Mouse (Mus musculus) thymus, postnatal 36 days (tissue): ENCODE results near the gene Nanos2.
A peak's percentile ranks its signal among the peaks of the same experiment; 100 is the strongest.

ENCODE experiments used
- DNase-seq, 2 experiments: peaks; one replicate each; pipeline ENCODE4 v3.0.0; 2022; ENCODE audit warnings: mixed read lengths in 2 of 2

Gene Nanos2

DNA sequence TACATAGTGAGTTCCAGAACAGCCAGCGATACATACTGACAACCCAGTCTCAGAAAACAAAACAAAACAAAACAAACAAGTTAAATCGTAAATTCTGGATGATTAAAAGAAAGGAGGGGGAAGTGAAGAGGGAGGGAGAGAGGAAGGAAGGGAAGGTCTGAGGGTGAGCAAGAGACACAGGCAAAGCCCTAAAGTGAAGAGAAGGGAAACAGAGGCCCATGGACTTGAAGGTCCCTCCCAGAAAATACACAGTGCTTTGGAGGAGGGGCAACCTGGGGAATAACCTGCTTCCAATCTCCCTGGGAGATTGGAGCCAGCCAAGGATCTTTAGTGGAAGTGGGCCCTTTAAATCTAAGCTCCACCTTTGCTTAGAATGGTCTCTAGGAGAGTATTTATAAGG lies at the start of gene Nanos2:
TSS of gene Nanos2 (plus strand) at position 301 of the 400 bp plus-strand sequence.
- no peak for DNase-seq

DNA sequence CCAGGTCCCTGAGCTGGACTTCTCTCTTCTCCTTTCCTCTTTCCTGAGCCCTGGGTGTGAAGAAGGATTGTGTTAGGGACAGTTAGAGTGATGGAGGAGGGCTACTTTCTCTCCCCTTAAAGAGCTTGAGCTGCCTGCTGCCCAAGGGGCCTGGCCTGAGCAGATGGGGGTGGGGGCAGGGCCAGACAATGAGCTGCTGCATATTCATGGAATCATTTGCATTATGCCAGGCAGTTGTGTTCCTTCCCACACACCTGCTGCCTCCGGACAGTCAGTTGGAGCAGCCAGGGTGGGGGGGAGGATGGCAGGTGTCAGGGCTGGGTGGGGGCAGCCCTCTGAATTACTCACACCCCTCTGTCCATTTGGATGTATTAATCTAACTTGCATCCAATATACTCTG lies 44.8 kb upstream of the Nanos2 start:
- DNase-seq: no peak

GRCm38 (mm10) chr7:18942815-18943214 lies 44.4 kb upstream of the Nanos2 start:
- DNase-seq: no peak

GRCm38 (mm10) chr7:18948151-18948550 lies 39.0 kb upstream of the Nanos2 start:
- no peak for DNase-seq

DNA sequence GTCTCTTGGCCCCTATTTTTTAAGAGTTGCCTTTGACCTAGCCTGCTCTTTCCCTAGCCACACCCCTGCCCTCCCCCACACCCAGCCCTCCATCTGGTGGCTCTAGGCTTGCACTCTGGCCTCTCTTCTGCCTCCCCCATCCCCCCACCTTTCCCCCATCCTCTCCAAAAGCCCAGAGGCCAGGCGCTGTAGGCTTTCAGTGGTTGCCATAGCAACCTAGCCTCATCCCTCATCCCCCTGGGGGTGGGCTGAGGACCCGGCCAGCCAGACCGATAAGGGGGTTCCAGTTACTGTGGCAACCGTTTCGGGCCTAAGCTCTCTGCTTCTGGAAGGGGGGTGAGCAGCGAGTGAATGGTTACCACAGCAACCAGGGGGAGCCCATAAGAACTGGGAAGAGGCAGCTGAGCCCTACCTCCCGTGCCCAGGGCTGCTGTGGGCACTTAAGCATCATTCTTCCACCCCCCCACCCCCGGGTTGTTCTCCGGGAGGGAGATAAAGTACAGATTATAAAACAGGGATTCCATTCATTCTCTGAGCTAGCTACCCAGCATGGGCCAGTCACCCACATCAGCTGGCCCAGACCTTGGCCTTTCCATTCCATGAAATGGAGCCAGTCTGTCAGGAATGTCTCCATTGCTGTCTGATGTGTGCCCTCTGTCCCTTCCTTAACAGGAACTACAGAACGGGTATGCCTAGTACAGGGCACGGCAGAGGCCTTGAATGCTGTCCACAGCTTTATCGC lies 37.2 kb upstream of the Nanos2 start:
- no peak for DNase-seq

DNA sequence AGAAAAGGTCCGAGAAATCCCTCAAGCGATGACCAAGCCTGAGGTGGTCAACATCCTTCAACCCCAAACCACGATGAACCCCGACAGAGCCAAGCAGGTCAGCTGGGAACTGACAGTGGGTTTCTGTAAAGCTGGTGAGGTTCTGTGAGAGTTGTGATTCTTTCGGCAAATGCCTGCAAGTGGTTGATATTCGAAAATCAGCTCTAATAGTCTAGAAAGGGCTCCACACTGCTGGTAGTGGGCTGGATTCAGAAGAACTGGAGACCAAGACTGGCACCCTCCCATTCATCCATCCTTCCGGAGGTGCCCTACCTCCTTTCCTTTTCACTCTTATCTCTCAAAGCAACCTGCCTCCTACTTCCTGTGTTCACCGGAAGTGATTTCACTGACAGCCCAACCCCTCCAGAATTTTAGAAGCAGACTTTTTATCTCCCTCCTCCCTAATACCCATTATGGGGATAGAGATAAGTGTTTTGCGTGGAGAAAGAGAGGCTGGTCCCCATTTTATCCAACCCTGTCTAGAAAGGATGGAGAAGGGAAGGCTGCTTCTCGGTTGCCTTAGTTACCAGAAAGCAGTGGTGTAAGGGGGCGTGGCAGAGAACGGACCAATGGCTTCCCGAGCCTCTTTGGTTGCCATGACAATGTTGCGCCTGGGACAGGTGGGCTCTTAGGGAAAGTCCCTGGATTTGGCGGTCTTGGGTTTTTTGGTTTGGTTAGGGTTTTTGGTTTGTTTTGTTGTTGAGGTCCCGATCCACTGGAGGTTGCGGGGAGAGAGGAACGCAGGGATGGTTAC lies 36.5 kb upstream of the Nanos2 start:
- DNase-seq: no peak

DNA sequence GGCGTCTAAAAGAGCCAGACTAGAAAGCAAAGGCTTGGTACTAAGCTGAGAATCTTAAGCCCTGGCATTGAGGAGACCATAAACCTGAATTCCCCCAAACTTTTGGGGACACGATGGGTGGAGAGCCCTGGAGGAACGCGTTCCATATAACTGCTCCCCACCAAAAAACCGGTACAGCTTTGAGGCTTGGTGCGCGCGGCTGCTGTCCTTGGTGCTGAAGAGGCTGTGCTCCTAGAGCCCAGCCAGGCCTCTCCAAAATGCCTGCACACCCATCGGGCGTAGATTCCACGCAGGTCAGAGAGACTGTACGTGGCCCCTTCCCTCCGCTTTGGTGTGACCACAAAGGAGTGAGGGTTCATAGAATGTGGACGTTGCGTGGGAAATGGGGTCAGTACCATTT lies 35.8 kb upstream of the Nanos2 start:
- peak; percentile 17 to 28 for DNase-seq

- DNase-seq: peak; percentile 6 to 13
Measured at GRCm38 (mm10) chr7:18957569-18958383, 29.4 kb upstream of the Nanos2 start.

- DNase-seq: no peak
Measured at GRCm38 (mm10) chr7:18958384-18958766, 28.8 kb upstream of the Nanos2 start.

- no peak for DNase-seq
Measured at GRCm38 (mm10) chr7:18959446-18959845, 27.8 kb upstream of the Nanos2 start.

- no peak for DNase-seq
Measured at GRCm38 (mm10) chr7:18962171-18962792, 24.9 kb upstream of the Nanos2 start.

- DNase-seq: no peak
Measured at GRCm38 (mm10) chr7:18962795-18963194, 24.4 kb upstream of the Nanos2 start.

DNA sequence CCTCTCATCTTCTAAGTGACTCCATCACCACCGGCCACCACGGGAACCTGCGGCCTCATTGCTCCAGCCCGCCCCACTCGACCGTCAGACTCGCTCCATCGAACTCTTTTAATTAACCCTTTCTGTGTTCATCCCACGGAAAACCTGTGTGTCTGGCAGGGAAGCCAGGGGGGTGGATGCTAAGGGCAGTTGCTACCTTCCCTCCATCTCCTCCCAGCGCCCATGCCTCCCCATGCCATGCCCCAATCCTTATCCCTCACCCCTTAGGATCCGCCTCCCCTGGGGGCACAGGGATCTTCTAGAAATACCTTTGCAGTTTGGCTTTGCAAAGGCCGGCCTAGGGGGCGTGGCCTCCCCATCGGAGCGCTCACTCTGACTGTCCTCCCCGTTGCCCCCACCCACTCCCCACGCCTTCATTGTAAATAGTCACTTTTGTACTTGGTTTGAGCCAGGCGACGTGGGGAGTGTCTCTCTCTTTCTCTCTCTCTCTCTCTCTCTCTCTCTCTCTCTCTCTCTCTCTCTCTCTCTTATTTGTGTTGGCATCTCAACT lies 23.8 kb upstream of the Nanos2 start:
- DNase-seq: no peak

DNA sequence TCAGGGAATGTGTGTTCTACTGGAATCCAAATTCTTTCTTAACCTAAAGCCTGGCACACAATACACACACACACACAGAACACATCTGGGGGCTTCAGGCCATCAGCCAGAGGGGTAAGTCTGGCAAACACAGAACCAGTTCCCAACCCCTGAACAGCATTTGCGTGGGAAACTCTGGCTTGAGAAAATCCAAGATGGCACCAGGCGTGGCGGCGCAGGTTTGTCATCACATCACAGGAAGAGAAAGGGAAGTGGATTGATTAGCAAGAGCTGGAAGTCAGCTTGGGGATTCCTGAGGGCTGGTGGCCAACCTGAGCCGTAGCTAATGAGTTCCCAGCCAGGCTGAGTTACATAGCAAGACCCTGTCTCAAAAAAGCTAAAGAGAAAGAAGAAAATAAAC lies 21.9 kb upstream of the Nanos2 start:
- DNase-seq: no peak

GRCm38 (mm10) chr7:18967603-18968002 lies 19.6 kb upstream of the Nanos2 start:
- DNase-seq: no peak

- peak in 1 of 2 experiments; percentile 12 for DNase-seq
Measured at GRCm38 (mm10) chr7:18970956-18971355, 16.2 kb upstream of the Nanos2 start.

DNA sequence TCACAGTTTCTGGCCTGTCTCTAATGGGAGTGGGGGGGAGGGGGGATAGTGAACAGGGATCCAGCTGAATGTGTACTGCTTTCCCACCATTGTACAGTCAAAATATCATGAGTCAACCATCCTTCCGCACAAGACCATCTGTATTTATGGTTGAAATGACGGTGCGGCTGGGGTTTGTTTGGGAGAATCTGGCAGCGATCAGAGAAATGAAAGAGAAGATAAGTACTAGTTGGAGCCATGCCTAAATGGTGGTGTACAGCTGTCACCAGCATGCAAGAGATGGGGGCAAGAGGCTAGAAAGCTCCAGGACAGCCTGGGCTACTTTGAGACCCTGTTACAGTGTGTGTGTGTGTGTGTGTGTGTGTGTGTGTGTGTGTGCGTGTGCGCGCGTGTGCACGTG lies 8.8 kb upstream of the Nanos2 start:
- no peak for DNase-seq

- DNase-seq: no peak
Measured at GRCm38 (mm10) chr7:18986503-18986902, 697 bp upstream of the Nanos2 start.

DNA sequence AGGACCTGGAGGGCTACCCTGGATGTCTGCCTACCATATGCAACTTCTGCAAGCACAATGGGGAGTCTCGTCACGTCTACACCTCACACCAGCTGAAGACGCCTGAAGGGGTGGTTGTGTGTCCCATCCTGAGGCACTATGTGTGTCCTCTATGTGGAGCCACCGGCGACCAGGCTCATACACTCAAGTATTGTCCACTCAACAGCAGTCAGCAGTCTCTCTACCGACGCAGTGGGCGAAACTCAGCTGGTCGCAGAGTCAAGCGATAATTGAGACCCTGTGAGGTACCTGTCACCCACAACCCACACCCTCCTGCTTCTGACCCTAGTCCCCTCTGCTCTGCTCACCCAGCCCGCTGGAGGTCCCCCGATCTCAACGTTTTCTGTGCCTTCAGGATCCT lies 547 bp downstream of the Nanos2 start:
- no peak for DNase-seq

DNA sequence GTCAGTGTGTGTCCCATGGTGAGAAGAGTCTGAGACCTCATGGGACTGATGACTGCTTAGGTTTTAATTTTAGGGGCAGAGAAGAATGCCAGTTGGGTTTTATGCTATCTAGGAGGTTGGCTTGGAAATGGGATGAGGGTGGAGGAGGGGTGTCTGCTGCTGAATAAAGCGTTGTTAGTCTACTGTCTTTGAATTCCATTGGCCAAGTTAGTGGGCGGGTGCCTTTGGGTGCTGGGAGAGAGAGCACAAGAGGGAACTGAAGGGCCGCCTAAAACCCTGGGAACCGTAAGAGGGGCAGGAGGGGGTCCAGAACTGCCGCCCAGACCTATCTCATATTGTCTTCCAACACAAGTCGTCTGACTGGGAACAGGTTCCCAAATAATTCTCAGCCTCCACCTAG lies 1.6 kb downstream of the Nanos2 start:
- DNase-seq: no peak

GRCm38 (mm10) chr7:18989995-18990394 lies 2.8 kb downstream of the Nanos2 start:
- DNase-seq: no peak

- DNase-seq: peak; percentile 98 to 99
Measured at GRCm38 (mm10) chr7:18990601-18991295, 3.5 kb downstream of the Nanos2 start, which contains the start of gene Mypop. Mypop (plus strand) TSS chr7:18991245.
